In the genomic region with DNA sequence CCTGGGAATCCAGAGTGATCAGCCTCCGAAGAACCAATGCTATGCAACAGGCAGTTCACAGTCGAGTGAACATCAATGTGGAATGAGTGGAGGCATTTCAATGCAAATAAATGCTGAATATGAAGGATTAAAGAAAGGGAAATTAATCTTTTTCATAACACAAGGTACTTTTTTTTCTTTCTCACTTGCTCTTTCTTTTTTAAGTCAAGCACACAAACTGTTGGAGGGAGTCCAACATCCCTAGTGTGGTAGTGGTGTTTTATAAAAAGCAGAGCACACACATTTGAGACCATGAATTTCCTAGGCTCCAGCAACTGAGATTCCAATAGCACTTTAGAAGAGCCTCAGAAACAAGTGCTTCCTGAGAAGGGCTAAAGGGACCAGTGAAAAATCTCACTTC, we compare ENCODE assay signal across 14 mouse cellular contexts. TPM values are rescaled to one million over a fixed set of nuclear protein-coding genes. Genes with fewer than 3 reads are reported as not detected.
DNase-seq lines count a peak whose midpoint lies in the region; ATAC-seq lines count a peak whose summit lies in the region.
"Had no signal": no experiment of that assay in that cellular context is flagged by ENCODE, and none has a peak within 500 bp of the region (broad histone marks: within the 10 kb centered on the region; RNA-seq: fewer than 3 reads in every experiment).

No protein-coding gene starts in this region.

- no peak overlapping the region for H3K9ac ChIP-seq in heart, embryonic 15.5 days
- H3K9ac ChIP-seq in lung, embryonic 16.5 days (ENCODE audit: low read length), result no peak overlapping the region
- H3K9ac ChIP-seq in forebrain, embryonic 15.5 days (replicated peaks), result no peak overlapping the region
- H3K9ac ChIP-seq: neural tube, embryonic 12.5 days had no signal

- intact Hi-C loops in heart, postnatal 36 days (cut with DNase I), result no loop called here

- no peak for ATAC-seq in heart, embryonic 15.5 days (replicated peaks; ENCODE audit: insufficient number of reproducible peaks, insufficient read depth, low FRiP score, low read depth)
- ATAC-seq in lung, embryonic 16.5 days (ENCODE audit: low read depth), result no peak
- no peak for ATAC-seq in forebrain, embryonic 15.5 days (replicated peaks)
- ATAC-seq: inflammation-experienced regulatory T-cells, adult 6 months had no signal

- peaks cover 29% of the 10 kb centered on the region for H3K4me1 ChIP-seq in heart, embryonic 15.5 days (replicated peaks)
- H3K4me1 ChIP-seq in lung, embryonic 16.5 days (replicated peaks; ENCODE audit: control insufficient read depth, insufficient read depth, low read length), result peaks cover 13% of the 10 kb centered on the region
- H3K4me1 ChIP-seq in forebrain, embryonic 15.5 days, result peaks cover 40% of the 10 kb centered on the region

- H3K27me3 ChIP-seq in heart, embryonic 15.5 days, result no peaks in the 10 kb centered on the region
- H3K27me3 ChIP-seq in lung, embryonic 16.5 days (ENCODE audit: control insufficient read depth, insufficient read depth, low read depth, low read length), result no peaks in the 10 kb centered on the region
- H3K27me3 ChIP-seq in forebrain, embryonic 15.5 days, result no peaks in the 10 kb centered on the region
- H3K27me3 ChIP-seq: neural tube, embryonic 12.5 days had no signal

- H3K4me2 ChIP-seq in heart, embryonic 15.5 days, result no peak overlapping the region
- H3K4me2 ChIP-seq in lung, embryonic 16.5 days (ENCODE audit: low read depth, low read length), result no peak overlapping the region
- no peak overlapping the region for H3K4me2 ChIP-seq in forebrain, embryonic 15.5 days (replicated peaks)
- H3K4me2 ChIP-seq: neural tube, embryonic 12.5 days had no signal

- WGBS in heart, embryonic 15.5 days, result 67% methylated on average over 2 of the region's 2 CpGs
- 50% methylated on average over 2 of the region's 2 CpGs for WGBS in lung, embryonic 16.5 days
- 3% methylated on average over 2 of the region's 2 CpGs for WGBS in forebrain, embryonic 15.5 days

- H3K36me3 ChIP-seq in heart, embryonic 15.5 days, result peaks cover 3% of the 10 kb centered on the region; the same call in 1 of the 2 replicates
- no peaks in the 10 kb centered on the region; the same call in 1 of the 2 replicates for H3K36me3 ChIP-seq in lung, embryonic 16.5 days (ENCODE audit: control insufficient read depth, insufficient read depth, low read length)
- H3K36me3 ChIP-seq in forebrain, embryonic 15.5 days, result no peaks in the 10 kb centered on the region
- H3K36me3 ChIP-seq: neural tube, embryonic 12.5 days had no signal

- no peak for DNase-seq in heart, postnatal 36 days
- DNase-seq in lung, postnatal 25 days (ENCODE audit: low spot score), result no peak
- peak; percentile 50 for DNase-seq in retina, postnatal 1 day
- DNase-seq in cerebellum, postnatal 14 days, result no peak
- no peak for DNase-seq in layer of hippocampus, postnatal 14 days (ENCODE audit: low spot score in 2 of 2)
- DNase-seq: embryo, embryonic 11 days; kidney, postnatal 36 days; right cerebral cortex, postnatal 14 days had no signal

- peak overlapping the region; percentile 66 for H3K27ac ChIP-seq in heart, embryonic 15.5 days
- H3K27ac ChIP-seq in lung, embryonic 16.5 days (ENCODE audit: low read length), result peak overlapping the region; percentile 66
- H3K27ac ChIP-seq in forebrain, embryonic 15.5 days (replicated peaks), result peak overlapping the region; percentile 51
- H3K27ac ChIP-seq: macrophage; neural tube, embryonic 12.5 days had no signal

- H3K4me3 ChIP-seq in heart, embryonic 15.5 days, result no peak overlapping the region
- no peak overlapping the region for H3K4me3 ChIP-seq in lung, embryonic 16.5 days (ENCODE audit: low read length)
- H3K4me3 ChIP-seq in forebrain, embryonic 15.5 days, result no peak overlapping the region
- H3K4me3 ChIP-seq: neural tube, embryonic 12.5 days had no signal

- no peaks in the 10 kb centered on the region for H3K9me3 ChIP-seq in heart, embryonic 15.5 days (replicated peaks)
- no peaks in the 10 kb centered on the region for H3K9me3 ChIP-seq in lung, embryonic 16.5 days (ENCODE audit: control insufficient read depth, low read length)
- H3K9me3 ChIP-seq in forebrain, embryonic 15.5 days, result no peaks in the 10 kb centered on the region
- H3K9me3 ChIP-seq: neural tube, embryonic 12.5 days had no signal

RNA-seq across cellular contexts. Expression of a gene that starts 4.7 kb away (rescaled TPM):
- polyA plus RNA-seq in heart, embryonic 15.5 days (2015; fragmentation: Nextera tagmentation; extraction: Ambion mirVana), result 4.9 and 5.7 TPM in 2 replicates
- 10 to 100 TPM; 22.6 to 25.3 TPM for total RNA-seq in heart, postnatal 36 days (2021)
- polyA plus RNA-seq in lung, embryonic 16.5 days (2015; fragmentation: Nextera tagmentation; extraction: Ambion mirVana), result 4.5 and 4.7 TPM in 2 replicates
- 8.9 and 10.1 TPM in 2 replicates for polyA plus RNA-seq in forebrain, embryonic 15.5 days (2015; fragmentation: Nextera tagmentation; extraction: Ambion mirVana)
- total RNA-seq in layer of hippocampus, postnatal 14 days (2021), result 10 to 100 TPM; 44.8 to 48.6 TPM

RNA-seq across cellular contexts. Expression of a gene that starts 58.0 kb away (rescaled TPM):
- 87.6 and 92.2 TPM in 2 replicates for polyA plus RNA-seq in heart, embryonic 15.5 days (2015; fragmentation: Nextera tagmentation; extraction: Ambion mirVana)
- total RNA-seq in heart, postnatal 36 days (2021), result under 1 TPM; 0.69 to 0.76 TPM
- 205 and 216 TPM in 2 replicates for polyA plus RNA-seq in lung, embryonic 16.5 days (2015; fragmentation: Nextera tagmentation; extraction: Ambion mirVana)
- polyA plus RNA-seq in forebrain, embryonic 15.5 days (2015; fragmentation: Nextera tagmentation; extraction: Ambion mirVana), result 81.0 and 86.0 TPM in 2 replicates
- 1 to 10 TPM; 1.5 to 3.7 TPM for total RNA-seq in layer of hippocampus, postnatal 14 days (2021)
